Mouse (Mus musculus) G1E-ER4 (cell line): ENCODE measurements around the gene Sbk3. TPM values are rescaled to one million over a fixed set of nuclear protein-coding genes. Genes with fewer than 3 reads are reported as not detected.

Source experiments
- GATA1 ChIP-seq: IDR thresholded peaks from one replicate; pipeline ENCODE4 v1.8.0; 2012; ENCODE audit warnings: low read length, inconsistent platforms
- polyA plus RNA-seq: library from polyadenylated mRNA; stranded (reverse); fragments of >175 nt; gene quantifications from 2 replicates; pipeline ENCODE4 v1.2.3, GENCODE M21; 2012

Gene Sbk3
- not detected in 2 replicates for polyA plus RNA-seq

GRCm38 (mm10) chr7:4971068-4971467, at the start of gene Sbk3:
Gene Sbk3 (minus strand): TSS chr7:4971168.
- no peak for TF ChIP-seq GATA1

GRCm38 (mm10) chr7:5020685-5021084, 49.7 kb upstream of the Sbk3 start:
- TF ChIP-seq GATA1 = no peak

GRCm38 (mm10) chr7:5020000-5020681, 49.2 kb upstream of the Sbk3 start, which contains the start of the genes Zfp865 and Ccdc106:
Gene Zfp865 (plus strand): TSS chr7:5020376.
Gene Ccdc106 (plus strand): TSS chr7:5020553.
- no peak for TF ChIP-seq GATA1

- no peak for TF ChIP-seq GATA1
These were observed 47.0 kb upstream of the Sbk3 start for GRCm38 (mm10) chr7:5017931-5018330.

- TF ChIP-seq GATA1 = no peak
These were observed 46.4 kb upstream of the Sbk3 start for GRCm38 (mm10) chr7:5017352-5017751.

- TF ChIP-seq GATA1 = no peak
These were observed 46.0 kb upstream of the Sbk3 start for GRCm38 (mm10) chr7:5016920-5017319.

GRCm38 (mm10) chr7:5016057-5016456, 45.1 kb upstream of the Sbk3 start:
- TF ChIP-seq GATA1 = no peak

GRCm38 (mm10) chr7:5015118-5016001, 44.4 kb upstream of the Sbk3 start, which contains the start of gene Gm44973:
Gene Gm44973 (plus strand): TSS chr7:5015496.
- no peak for TF ChIP-seq GATA1

GRCm38 (mm10) chr7:5014251-5015117, 43.5 kb upstream of the Sbk3 start, which contains the start of the genes Zfp524 and Fiz1:
Gene Zfp524 (plus strand): TSS chr7:5014415.
Gene Fiz1 (minus strand): TSS chr7:5014697.
- TF ChIP-seq GATA1 = no peak

- no peak for TF ChIP-seq GATA1
These were observed 41.9 kb upstream of the Sbk3 start for GRCm38 (mm10) chr7:5012681-5013513.

GRCm38 (mm10) chr7:5008229-5008628, 37.3 kb upstream of the Sbk3 start:
- no peak for TF ChIP-seq GATA1

GRCm38 (mm10) chr7:4999876-5000275, 28.9 kb upstream of the Sbk3 start:
- no peak for TF ChIP-seq GATA1

- TF ChIP-seq GATA1 = no peak
These were observed 26.0 kb upstream of the Sbk3 start for GRCm38 (mm10) chr7:4996934-4997333.

- TF ChIP-seq GATA1 = no peak
These were observed 25.3 kb upstream of the Sbk3 start, which contains the start of gene Zfp579 for GRCm38 (mm10) chr7:4996003-4996895. Gene Zfp579 (minus strand): TSS chr7:4996158.
